Mouse (Mus musculus) adrenal gland, postnatal 10 days (tissue): ENCODE measurements at regions not wholly inside any gene's neighbourhood (a gene's known extent, or its start where the extent isn't known, plus 50 kb on each side); places are given as distances from the start of the nearest gene placed in this dataset.
A peak's percentile ranks its signal among the peaks of the same experiment; 100 is the strongest.

Experiments used
- DNase-seq: peaks from one replicate; pipeline ENCODE4 v3.0.0; 2021; ENCODE audit warnings: mixed read lengths

- peak; percentile 34 for DNase-seq
These were observed 358.0 kb upstream of the Npvf start for GRCm38 (mm10) chr6:51012086-51012830.

GRCm38 (mm10) chr6:51015735-51016134 lies 361.5 kb upstream of the Npvf start:
- peak; percentile 22 for DNase-seq

GRCm38 (mm10) chr6:51016441-51017070 lies 362.3 kb upstream of the Npvf start:
- no peak for DNase-seq

GRCm38 (mm10) chr6:51017260-51017999 lies 363.2 kb upstream of the Npvf start:
- DNase-seq = no peak

- no peak for DNase-seq
These were observed 367.0 kb upstream of the Npvf start for GRCm38 (mm10) chr6:51021206-51021605.

GRCm38 (mm10) chr6:51023361-51023760 lies 369.1 kb upstream of the Npvf start:
- no peak for DNase-seq

- DNase-seq = no peak
These were observed 370.5 kb upstream of the Npvf start for GRCm38 (mm10) chr6:51024756-51025155.

GRCm38 (mm10) chr6:51025411-51025810 lies 371.2 kb upstream of the Npvf start:
- DNase-seq = no peak

GRCm38 (mm10) chr6:51027296-51027695 lies 373.1 kb upstream of the Npvf start:
- no peak for DNase-seq

- no peak for DNase-seq
These were observed 375.3 kb upstream of the Npvf start for GRCm38 (mm10) chr6:51029516-51029915.

- DNase-seq = no peak
These were observed 375.7 kb upstream of the Npvf start for GRCm38 (mm10) chr6:51029953-51030352.

GRCm38 (mm10) chr6:51033835-51034234 lies 379.6 kb upstream of the Npvf start:
- DNase-seq = no peak

GRCm38 (mm10) chr6:51036074-51036473 lies 381.8 kb upstream of the Npvf start:
- DNase-seq = no peak

GRCm38 (mm10) chr6:51036553-51036952 lies 382.3 kb upstream of the Npvf start:
- DNase-seq = peak; percentile 16

GRCm38 (mm10) chr6:51036956-51037355 lies 382.7 kb upstream of the Npvf start:
- DNase-seq = no peak

- no peak for DNase-seq
These were observed 385.4 kb upstream of the Npvf start for GRCm38 (mm10) chr6:51039486-51040180.

- DNase-seq = no peak
These were observed 388.5 kb upstream of the Nfe2l3 start for GRCm38 (mm10) chr6:51043970-51044369.

- DNase-seq = no peak
These were observed 387.6 kb upstream of the Nfe2l3 start for GRCm38 (mm10) chr6:51044873-51045272.

- no peak for DNase-seq
These were observed 380.0 kb upstream of the Nfe2l3 start for GRCm38 (mm10) chr6:51052451-51052921.

- no peak for DNase-seq
These were observed 375.2 kb upstream of the Nfe2l3 start for GRCm38 (mm10) chr6:51057229-51057628.

GRCm38 (mm10) chr6:51059923-51060847 lies 372.3 kb upstream of the Nfe2l3 start:
- DNase-seq = no peak
